Mouse (Mus musculus): ENCODE data around the gene Sord. TPM values are rescaled to one million over a fixed set of nuclear protein-coding genes. Genes with fewer than 3 reads are reported as not detected.

The Sord gene
- total RNA-seq, 2 experiments from 2014 or later, result 19.0 to 19.3 TPM

GRCm38 (mm10) chr2:122300656-122301020 is 66.1 kb downstream of the Sord start:
- no peak for TF ChIP-seq CTCF (conservative IDR thresholded peaks at IDR 0.05)
- no peak for DNase-seq (ENCODE audit: low spot score in 2 of 2)
- no peak overlapping the region for H3K27ac ChIP-seq
- no peak overlapping the region for H3K4me3 ChIP-seq

GRCm38 (mm10) chr2:122301081-122301920 is 66.8 kb downstream of the Sord start:
- Histone ChIP-seq H3K4me3 (peak overlapping the region; percentile 51), H3K27ac (no peak overlapping the region)
- no peak for DNase-seq (ENCODE audit: low spot score in 2 of 2)
- TF ChIP-seq CTCF (conservative IDR thresholded peaks at IDR 0.05), result no peak

- H3K27ac ChIP-seq, result no peak overlapping the region
- no peak for TF ChIP-seq CTCF (conservative IDR thresholded peaks at IDR 0.05)
- H3K4me3 ChIP-seq, result peak overlapping the region; percentile 51
Observed at GRCm38 (mm10) chr2:122301921-122302573, 67.5 kb downstream of the Sord start.

GRCm38 (mm10) chr2:122302574-122303241 is 68.2 kb downstream of the Sord start:
- no peak overlapping the region for H3K4me3 ChIP-seq
- H3K27ac ChIP-seq, result no peak overlapping the region
- peak; percentile 47 to 58 for DNase-seq (ENCODE audit: low spot score in 2 of 2)
- TF ChIP-seq CTCF (conservative IDR thresholded peaks at IDR 0.05), result peak; percentile 86

More at GRCm38 (mm10) chr2:122301921-122302573, 67.5 kb downstream of the Sord start:
- DNase-seq (ENCODE audit: low spot score in 2 of 2), result no peak

GRCm38 (mm10) chr2:122304544-122304943 is 70.0 kb downstream of the Sord start:
- Histone ChIP-seq H3K27ac (no peak overlapping the region), H3K4me3 (no peak overlapping the region)
- no peak for TF ChIP-seq CTCF (conservative IDR thresholded peaks at IDR 0.05)
- DNase-seq (ENCODE audit: low spot score in 2 of 2), result no peak

- no peak overlapping the region for H3K27ac ChIP-seq
Observed at GRCm38 (mm10) chr2:122305097-122305892, 70.7 kb downstream of the Sord start.

GRCm38 (mm10) chr2:122306184-122306583 is 71.6 kb downstream of the Sord start:
- no peak for TF ChIP-seq CTCF (conservative IDR thresholded peaks at IDR 0.05)
- no peak overlapping the region for H3K4me3 ChIP-seq
- no peak overlapping the region for H3K27ac ChIP-seq
- DNase-seq (ENCODE audit: low spot score in 2 of 2), result peak; percentile 14 to 31

More at GRCm38 (mm10) chr2:122305097-122305892, 70.7 kb downstream of the Sord start:
- H3K4me3 ChIP-seq, result no peak overlapping the region
- no peak for DNase-seq (ENCODE audit: low spot score in 2 of 2)
- no peak for TF ChIP-seq CTCF (conservative IDR thresholded peaks at IDR 0.05)

GRCm38 (mm10) chr2:122309647-122310046 is 75.1 kb downstream of the Sord start:
- DNase-seq (ENCODE audit: low spot score in 2 of 2), result no peak
- no peak overlapping the region for H3K4me3 ChIP-seq
- peak; percentile 66 for TF ChIP-seq CTCF (conservative IDR thresholded peaks at IDR 0.05)
- H3K27ac ChIP-seq, result no peak overlapping the region

- TF ChIP-seq CTCF (conservative IDR thresholded peaks at IDR 0.05), result no peak
- no peak overlapping the region for H3K4me3 ChIP-seq
- no peak for DNase-seq (ENCODE audit: low spot score in 2 of 2)
- no peak overlapping the region for H3K27ac ChIP-seq
Observed at GRCm38 (mm10) chr2:122311561-122311960, 77.0 kb downstream of the Sord start.

- Histone ChIP-seq H3K27ac (no peak overlapping the region), H3K4me3 (peak overlapping the region; percentile 30; the same call in 1 of the 2 replicates)
- peak; percentile 88 for TF ChIP-seq CTCF (conservative IDR thresholded peaks at IDR 0.05)
- DNase-seq (ENCODE audit: low spot score in 2 of 2), result peak; percentile 30 to 63
Observed at GRCm38 (mm10) chr2:122312722-122313417, 78.3 kb downstream of the Sord start.

- no peak within 1 kb of the TSS for H3K27ac ChIP-seq
- DNase-seq (ENCODE audit: low spot score in 2 of 2), result no peak
- no peak for TF ChIP-seq CTCF (conservative IDR thresholded peaks at IDR 0.05)
- H3K4me3 ChIP-seq, result peak within 1 kb of the TSS; percentile 30; the same call in 1 of the 2 replicates
Observed at GRCm38 (mm10) chr2:122313536-122313935, 79.0 kb downstream of the Sord start, which contains the start of gene Duoxa1. Gene Duoxa1, minus strand, starts transcription at chr2:122313730.

Other genes with a start within 250 kb of the Sord start
- 10 to 100 TPM; 16.5 to 17.8 TPM for gene Eif3j1, start 206.2 kb upstream of the Sord start, total RNA-seq (2021)
- gene Spg11, start 116.4 kb upstream of the Sord start, total RNA-seq (2021), result 10 to 100 TPM; 15.5 to 17.1 TPM
- gene B2m, start 87.1 kb upstream of the Sord start, total RNA-seq (2021), result 100 to 1,000 TPM in 1 of 2 experiments, 10 to 100 TPM in 1; 98.0 to 115 TPM
- gene Trim69, start 74.0 kb upstream of the Sord start, total RNA-seq (2021), result not detected
- not detected for gene Patl2, start 48.6 kb upstream of the Sord start, total RNA-seq (2021)
- gene Terb2, start 48.5 kb upstream of the Sord start, total RNA-seq (2021), result not detected
- gene Duox2, start 63.7 kb downstream of the Sord start, total RNA-seq (2021), result under 1 TPM in 1 of 2 experiments, not detected in 1; 0.08 TPM
- not detected for gene Duoxa2, start 64.2 kb downstream of the Sord start, total RNA-seq (2021)
- gene Duoxa1, start 79.0 kb downstream of the Sord start, total RNA-seq (2021), result not detected
- not detected for gene Duox1, start 80.9 kb downstream of the Sord start, total RNA-seq (2021)
- 10 to 100 TPM; 61.7 to 62.6 TPM for gene Shf, start 134.4 kb downstream of the Sord start, total RNA-seq (2021)
- under 1 TPM in 1 of 2 experiments, not detected in 1; 0.54 TPM for gene Slc28a2, start 191.7 kb downstream of the Sord start, total RNA-seq (2021)